Mouse (Mus musculus) neural tube, embryonic 10.5 days (tissue): ENCODE data around the gene Vhl.

Experiments used
- DNase-seq: peaks from one replicate; pipeline ENCODE4 v3.0.0-alpha.2; 2017; ENCODE audit warnings: low spot score; ENCODE audit errors: extremely low spot score

Vhl gene

DNA sequence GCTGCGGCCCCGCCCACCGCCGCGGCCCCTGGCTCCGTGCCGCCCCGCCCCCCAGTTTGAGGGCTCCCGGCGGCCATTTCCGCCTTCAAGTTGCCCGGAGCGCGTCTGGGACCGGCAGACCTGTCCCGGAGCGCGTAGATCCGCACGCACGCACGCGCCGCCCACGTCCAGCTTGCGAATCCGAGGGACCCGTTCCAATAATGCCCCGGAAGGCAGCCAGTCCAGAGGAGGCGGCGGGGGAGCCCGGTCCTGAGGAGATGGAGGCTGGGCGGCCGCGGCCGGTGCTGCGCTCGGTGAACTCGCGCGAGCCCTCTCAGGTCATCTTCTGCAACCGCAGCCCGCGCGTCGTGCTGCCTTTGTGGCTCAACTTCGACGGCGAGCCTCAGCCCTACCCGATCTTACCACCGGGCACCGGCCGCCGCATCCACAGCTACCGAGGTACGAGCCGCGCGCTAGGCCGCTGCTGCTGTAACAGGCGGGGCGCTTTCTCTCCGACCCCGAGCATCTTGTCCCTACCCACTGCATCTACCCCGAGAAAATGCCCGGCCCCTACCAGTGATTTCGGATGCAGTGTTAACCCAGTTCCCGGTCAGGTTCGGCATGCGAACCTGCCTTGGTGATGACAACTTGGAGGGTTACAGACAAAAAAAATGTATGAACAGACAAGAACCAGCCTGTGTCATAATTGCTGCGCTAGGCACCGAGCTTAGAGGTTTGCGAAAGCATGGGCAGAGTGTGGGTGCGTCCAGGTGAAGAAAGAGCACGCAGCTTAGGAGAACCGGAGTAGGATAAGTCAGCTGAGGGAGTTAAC, at the start of gene Vhl:
Gene Vhl (plus strand): TSS at position 19 of the 811 bp plus-strand sequence.
- peak; percentile 88 for DNase-seq

DNA sequence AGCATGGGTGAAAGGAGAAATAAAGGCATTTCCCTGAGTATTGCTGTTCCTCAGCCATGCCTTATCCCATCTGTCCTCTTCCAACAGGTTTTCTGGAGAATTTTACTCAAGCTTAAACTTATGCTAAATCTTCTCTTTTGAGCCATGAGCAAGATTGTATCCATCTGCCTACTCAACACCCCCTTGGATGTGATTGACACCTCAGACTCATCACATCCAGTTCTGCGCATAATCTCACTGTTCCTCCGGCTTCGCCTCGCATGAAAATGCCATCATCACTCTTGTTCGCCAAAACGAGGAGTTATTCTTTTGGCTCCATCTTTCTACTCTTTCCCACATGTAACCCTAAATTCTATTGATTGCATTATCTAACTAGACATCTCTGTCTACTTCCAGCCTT, 47.7 kb upstream of the Vhl start:
- DNase-seq: no peak

DNA sequence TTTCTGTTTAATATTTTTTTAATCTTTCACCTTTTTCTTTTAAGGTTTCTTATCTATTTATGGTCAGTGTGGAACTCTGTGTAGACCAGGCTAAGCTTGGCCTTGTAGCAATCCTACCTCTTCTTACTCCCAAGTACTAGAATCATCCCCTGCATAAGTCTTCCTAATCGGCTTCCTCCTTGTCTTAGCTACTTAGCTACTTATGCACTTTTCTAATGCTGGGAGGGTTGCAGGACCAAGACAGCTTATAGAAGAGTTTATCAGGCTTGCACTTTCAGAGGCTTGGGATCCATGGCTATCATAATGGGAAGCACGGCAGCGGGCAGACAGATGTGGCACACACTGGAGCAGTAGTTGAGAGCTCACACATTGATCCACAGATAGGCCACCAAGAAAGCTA, 44.5 kb upstream of the Vhl start:
- no peak for DNase-seq

DNA sequence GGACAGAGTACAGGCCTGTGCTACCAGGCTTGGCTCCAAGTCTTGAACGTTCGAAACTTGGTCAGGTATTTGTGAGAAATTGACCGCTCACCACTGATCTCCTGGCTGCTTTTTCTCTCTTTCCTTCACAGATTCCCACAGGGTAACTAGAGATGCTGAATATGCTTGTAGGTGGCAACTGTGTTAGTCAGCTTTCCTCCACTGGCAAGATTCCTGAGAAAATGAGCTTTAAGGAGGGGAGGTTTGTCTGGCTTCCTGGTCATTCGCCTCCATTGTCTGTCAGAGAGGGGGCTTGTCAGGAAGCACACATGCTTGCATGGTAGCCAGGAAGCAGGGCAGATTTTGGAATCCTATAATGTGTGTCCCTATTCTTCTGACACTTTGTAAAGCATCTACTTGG, 40.7 kb upstream of the Vhl start:
- no peak for DNase-seq

DNA sequence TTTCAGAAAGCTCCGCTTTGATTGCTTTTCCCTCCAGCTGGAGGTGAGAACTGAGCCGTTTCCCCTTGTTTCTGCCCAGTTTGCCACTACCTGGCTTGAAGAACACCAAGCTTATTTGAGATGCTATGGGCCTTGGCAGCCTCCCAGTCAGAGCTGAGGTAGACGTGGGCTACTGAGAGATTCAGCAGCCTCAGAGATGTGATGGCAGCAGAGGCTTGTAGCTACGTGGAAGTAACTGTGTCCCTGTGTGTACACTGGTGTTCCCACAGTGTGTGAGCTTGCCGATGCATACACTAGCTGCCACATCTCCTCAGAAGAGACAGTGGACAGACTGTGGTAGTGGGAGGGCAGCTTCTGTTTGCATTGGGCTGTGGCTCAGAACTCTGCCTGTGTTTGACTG, 38.7 kb upstream of the Vhl start:
- DNase-seq: no peak

DNA sequence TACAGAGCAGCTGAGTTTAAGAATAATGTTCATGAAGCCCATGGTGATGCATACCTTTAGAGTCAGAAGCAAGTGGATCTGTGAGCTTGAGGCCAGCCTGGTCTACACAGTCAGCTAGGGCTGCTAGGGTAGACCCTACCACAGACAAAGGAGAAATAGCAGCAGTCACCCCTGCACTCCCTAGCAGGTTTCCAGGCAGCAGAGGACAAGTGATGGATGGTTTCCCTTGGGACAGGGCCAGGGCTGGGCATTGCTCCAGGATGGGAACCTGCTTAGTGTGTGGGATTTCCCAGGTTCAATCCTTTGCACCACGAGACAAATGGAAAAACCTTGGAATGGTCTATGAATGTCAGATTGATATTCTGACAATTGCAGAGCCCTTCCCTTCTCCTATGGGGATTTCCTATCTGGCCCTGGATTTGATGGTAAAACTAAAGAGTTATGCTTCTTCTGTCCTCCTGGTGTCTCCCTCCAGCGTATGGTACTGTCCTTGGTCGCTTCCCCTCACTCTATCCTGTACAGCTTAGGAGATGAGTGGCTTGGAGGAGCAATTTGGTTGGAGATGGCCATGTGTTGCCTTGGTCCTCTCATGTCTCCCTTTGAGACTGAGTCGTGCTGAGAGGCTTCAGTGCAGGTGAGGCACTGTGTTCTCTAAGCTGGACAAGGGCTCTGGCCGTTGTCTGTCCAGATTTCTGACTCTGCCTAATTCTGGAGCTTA, 37.1 kb upstream of the Vhl start:
- DNase-seq: no peak

DNA sequence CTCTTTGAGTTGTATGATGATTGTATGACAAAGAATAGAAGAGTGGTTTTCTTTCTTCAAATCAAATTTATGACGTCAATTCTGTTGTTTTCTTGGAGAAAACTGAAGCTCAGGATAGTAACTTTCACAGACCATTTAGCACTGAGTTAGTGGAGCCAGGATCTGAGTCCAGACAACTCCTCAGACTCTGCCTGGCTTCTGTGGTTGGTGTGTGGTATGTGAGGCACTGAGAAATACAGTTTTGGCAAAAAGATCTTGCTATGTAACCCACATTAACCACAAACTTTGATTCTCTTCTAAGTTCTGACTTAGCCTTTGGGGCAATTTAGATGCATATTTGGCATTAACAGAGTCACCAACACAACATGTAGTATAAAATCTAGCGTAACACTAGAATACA, 31.1 kb upstream of the Vhl start:
- DNase-seq: no peak

DNA sequence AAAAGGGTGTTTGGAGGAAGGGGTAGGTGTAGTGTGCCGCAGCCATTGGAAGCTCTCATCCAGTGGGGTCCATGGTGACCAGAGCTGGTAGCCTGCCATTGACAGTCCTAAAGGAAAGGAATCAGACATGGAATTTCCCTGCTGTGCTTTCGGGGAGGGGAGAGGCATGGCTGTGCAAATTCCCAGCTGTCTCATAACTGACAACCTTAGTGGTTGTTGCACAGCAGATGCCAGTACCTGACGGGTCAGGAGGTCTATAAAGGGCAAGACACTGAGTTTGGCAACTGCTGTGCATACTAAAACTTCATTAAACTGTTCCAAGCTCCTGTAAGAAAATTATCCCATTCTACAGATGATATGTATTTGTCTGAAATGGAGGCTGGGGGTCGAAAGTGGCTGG, 25.8 kb upstream of the Vhl start:
- no peak for DNase-seq

DNA sequence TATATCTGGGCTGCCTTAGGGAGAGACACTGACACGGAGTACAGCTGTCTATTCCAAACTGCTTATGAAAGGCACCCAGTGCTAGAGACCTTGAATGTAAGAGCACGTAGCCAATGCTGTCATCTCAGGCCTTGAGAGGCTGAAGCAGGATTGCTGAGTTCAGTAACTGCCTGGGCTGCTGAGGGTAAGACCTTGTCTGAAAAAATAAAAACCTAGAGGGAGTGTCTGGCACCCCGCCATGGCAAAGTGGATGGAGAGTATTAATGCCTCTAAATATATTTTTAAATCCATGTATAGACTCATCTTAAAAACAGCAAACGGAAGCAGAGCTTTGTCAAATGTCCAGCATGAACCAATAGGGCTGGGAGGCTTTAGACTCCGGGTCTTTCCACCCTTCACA, 23.9 kb upstream of the Vhl start:
- DNase-seq: no peak

DNA sequence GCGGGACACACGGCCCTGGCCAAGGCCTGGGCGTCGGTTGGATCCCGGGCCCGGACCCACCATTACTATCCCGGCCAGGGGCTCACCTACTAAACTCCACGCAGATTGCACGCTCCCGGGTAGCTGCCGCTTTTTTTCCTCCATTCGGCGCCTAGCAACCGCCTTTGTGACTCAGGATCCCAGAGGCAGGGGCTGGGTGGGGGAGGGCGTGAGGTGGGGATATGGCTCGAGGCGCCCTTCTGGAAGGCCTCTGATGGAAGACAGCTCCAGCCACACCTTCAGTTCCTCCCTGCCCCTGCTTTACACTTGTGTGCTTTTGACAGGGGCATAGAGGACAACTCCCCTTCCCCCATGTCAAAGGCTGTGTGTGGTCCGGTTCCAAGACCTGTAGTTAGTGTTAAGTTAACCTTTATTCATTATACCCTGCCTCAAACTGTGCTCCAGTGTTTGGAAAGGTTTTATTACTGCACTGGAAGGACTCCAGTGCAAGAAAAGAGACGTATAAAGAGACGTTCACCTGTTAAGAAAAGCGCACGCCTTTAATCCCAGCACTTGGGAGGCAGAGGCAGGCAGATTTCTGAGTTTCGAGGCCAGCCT, 23.1 kb upstream of the Vhl start, which contains the start of gene Fancd2os:
Gene Fancd2os (minus strand): TSS at position 173 of the 597 bp plus-strand sequence.
- peak; percentile 21 for DNase-seq

DNA sequence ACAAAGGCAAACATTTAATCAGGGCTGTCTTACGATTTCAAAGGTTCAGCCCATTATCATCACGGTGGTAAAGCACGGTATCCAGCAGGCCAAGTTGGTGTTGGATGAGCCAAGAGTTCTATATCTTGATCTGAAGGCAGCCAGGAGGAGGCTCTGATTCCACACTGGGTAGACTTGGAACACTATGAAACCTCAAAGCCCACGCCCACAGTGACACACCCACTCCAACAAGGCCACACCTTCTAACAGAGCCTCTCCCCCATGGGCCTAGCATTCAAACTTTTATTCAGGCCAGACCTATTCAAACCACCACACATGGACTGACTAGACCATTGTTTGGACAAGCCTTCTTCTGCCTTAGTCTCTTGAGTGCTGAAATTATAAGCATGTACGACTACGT, 20.9 kb upstream of the Vhl start:
- no peak for DNase-seq

DNA sequence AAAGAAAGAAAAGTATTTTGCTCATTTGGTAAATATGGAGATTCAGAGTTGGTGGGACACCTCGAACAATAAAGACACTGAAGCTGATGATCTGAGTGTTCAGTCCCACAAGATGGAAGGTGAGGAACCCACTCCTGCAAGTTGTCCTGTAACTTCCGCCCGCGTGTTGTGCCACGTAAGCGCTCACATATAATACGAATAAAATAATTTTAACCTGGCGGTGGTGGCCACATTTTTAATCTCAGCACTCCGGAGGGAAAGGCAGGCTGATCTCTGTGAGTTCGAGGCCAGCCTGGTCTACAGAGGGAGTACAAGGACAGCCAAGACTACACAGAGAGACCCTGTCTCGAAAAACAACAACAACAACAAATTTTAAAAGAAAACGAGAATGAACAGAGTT, 19.8 kb upstream of the Vhl start:
- DNase-seq: no peak

DNA sequence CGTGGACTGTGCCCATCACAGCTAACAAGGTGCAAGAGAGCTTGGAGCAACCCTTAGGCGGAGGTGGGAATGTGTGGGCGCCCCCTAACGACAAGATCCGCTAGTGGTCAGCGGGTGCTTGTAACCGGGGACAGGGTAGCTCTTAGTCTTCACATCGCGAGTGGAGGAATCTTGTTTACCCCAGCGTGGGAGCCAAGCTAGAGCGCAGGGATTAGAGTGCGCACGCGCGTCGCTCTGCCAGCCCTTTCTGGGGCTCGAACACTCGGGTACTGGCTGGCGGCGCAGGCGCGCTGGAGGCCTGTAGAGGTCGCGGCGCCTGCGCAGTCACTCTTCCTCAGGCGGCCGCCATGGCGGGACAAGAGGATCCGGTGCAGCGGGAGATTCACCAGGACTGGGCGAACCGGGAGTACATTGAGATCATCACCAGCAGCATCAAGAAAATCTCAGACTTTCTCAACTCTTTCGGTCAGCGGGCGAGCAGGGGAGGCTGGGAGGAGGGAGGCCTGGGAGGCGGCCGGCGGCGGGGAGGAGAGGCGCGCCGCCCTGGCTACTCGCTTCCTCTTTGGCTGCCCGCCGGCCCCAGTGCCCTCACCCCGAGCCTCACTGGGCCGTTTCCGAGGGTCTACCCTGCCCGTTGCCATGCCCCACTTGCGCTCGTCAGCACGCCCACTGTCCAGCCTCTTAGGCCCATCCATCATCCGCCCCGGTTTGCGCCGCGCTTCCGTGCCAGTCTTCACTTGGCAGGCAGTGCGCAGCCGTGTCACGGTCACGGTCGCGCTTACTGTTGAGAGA, 19.1 kb upstream of the Vhl start, which contains the start of gene Brk1:
Gene Brk1 (plus strand): TSS at position 341 of the 792 bp plus-strand sequence.
- DNase-seq: peak; percentile 88

DNA sequence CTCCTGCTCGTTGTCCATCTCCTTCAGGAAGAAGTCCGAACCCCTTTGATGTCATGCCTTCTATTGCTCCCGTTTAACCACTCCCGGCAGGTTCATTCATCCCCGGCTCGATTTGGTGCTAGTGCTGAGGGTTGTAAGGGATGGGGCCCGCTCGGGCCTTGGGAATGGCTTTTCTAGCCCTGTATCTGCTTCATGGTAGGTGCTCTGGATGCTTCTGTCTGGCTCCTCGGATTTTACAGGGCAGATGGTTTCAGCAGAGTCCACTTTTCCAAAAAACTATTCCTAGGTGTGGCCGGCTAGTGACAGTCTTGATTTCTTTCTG, 18.6 kb upstream of the Vhl start:
- no peak for DNase-seq

DNA sequence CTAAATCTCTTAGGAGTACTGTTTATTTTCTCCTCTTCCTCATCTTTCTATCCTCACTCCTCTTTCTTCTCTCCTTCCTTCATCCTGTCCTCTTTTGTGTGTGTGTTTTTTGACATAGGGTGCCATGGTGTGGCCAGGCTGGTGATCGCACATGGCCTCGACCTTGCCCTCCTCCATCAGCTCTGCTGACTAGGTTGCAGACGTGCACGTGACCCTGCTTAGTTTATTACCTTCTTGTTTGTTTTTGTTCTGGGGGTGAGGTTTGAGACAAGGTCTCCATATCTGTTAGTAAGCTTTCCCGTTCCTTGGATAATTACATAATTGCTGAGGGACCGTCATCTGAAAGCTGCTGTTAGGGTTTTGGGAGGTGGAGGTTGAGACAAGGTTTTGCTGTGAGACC, 14.9 kb upstream of the Vhl start:
- DNase-seq: no peak

DNA sequence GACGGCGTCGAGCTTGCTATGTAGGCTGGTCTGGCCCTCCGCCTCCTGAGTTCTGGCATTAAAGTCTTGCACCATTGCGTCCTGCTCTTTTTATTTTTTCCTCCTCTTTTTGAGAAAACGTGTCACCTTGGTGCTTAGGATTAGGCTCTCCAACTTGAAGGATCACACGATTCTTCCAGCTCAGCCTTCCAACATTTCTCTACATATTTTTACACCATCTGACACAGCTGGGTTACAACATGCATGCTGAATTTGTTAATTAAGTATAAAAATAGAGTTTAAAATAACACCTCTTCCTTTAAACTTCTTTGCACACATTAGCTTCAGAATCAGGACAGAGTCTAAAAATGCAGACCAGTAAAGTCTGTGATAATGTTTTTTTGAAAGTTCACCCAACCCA, 14.5 kb upstream of the Vhl start:
- DNase-seq: no peak

DNA sequence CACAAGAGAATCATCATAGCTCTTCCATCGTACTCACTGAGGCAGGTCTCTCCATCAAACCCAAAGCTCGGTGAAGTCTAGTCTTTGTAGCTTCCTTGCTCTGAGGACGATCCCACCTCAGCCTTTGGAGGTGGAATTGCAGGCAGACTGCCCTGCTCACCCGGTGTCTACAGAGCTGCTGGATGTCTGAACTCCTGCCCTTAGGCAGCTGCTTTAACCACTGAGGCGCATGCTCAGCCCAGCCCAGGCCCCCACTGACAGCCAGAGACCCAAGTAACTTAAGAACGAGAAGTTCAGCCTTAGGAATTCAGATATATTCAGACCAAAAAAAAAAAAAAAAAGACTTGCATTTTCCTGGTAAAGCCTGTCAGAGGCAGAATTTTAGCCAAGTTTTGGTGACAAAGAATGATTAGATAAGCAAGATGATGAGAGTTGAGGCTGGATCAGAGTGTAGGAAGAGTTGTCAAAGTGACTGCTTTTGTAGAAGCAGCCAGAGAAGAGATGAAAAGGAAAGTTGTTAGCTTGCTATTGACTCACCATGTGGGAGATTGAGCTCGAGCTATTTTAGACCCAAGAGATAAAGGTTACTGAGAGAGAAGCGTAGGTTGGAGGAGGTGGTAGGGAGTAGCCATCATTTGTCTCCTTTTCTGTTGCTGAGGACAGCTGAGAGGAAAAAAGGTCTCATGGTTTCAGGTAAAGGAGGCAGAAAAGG, 11.3 kb upstream of the Vhl start:
- no peak for DNase-seq

DNA sequence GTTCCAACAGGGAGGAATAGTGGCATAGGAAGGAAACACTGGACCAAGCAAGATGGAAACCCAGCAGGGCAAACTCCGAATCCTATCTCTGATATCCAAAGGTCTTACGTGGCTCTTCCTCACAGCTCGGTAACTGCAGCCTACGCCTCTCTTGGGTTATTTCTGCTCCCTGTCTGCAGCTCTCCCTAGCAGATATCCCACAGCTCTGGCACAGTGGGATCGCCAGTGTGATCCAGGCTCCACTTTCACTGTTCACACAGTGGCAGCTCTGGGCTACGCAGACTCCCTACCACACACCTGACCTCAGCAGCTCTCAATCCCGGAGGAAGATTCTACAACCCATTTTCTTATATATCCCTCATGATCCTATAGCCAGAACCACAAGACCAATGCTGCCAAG, 9.6 kb upstream of the Vhl start:
- no peak for DNase-seq

DNA sequence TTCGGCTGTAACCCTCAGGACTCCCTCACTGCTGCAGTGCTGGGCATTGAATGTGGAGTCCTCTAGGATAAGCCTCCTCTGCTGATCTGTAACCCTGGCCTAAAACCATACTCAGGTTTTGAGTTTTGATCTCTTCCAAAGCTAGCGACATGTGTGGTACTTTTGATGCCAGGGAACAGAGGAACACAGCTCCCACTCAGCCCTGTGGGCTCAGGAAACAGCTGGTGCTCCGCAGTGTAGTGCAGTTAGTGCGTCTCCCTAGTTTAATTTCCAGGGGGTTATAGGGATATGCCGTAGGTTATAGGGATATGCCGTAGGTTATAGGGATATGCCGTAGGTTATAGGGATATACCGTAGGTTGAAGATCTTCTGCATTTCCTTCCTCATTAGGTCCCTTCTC, 8.8 kb upstream of the Vhl start:
- no peak for DNase-seq

DNA sequence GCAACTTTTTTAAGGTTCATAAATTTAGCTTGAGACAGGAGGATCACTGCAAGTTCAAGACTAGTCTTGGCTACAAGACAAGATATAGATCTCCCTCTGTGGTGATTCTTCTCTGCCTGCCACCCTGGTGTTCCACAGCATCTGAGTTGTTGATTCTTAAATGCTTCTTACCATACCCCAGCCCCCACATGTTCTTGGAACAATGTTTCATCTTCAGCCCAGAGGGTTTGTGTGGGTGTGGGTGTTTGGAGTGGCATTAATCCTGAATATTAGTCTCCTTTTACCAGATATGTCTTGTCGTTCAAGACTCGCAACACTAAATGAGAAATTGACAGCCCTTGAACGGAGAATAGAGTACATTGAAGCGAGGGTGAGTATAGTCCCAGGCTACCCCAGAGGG, 8.3 kb upstream of the Vhl start:
- DNase-seq: no peak

DNA sequence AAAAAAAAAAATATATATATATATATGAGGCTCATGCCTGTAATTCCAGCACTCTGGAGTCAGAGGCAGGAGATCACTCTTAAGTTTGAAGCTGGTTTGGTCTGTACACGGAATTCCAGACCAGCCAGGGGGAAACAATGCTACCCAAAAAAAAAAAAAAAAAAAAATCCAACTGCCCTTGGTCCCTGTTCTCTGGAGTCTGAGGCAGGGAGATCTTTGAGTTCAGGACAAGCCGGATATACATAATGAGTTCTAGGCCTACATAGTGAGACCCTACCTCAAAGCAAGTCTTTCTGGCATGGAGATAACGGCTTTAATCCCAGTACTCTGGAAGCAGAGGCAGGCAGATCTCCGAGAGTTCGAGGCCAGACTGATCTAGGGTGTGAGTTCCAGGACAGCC, 373 bp upstream of the Vhl start:
- DNase-seq: no peak
